Mouse (Mus musculus) heart, embryonic 14.5 days (tissue): ENCODE results near the gene Mettl6. TPM values are rescaled to one million over a fixed set of nuclear protein-coding genes. Genes with fewer than 3 reads are reported as not detected.

Experiments
- ATAC-seq: fragments of 200-750 bp; cut with Nextera tagmentation; 2 replicates; pipeline ENCODE4 v1.8.0; 2017; ENCODE audit warnings: low read depth, moderate TSS enrichment; ENCODE audit not compliant: insufficient number of reproducible peaks, insufficient read depth, low FRiP score
- H3K27ac ChIP-seq, 2 experiments: fragments of 200-500 bp in 1 of 2; fragments of 300-500 bp in 1 of 2; sonication (generic) in 1 of 2; replicated peaks in 1 of 2; 2 replicates each; pipeline ENCODE4 v1.5.1; 2012 to 2014; ENCODE audit warnings: low read depth in 2 of 2, low read length in 2 of 2, control low read depth in 1 of 2, mild to moderate bottlenecking in 1 of 2, mixed read lengths in 1 of 2; ENCODE audit not compliant: control insufficient read depth in 1 of 2, insufficient read depth in 1 of 2
- H3K27me3 ChIP-seq: fragments of 300-500 bp; sonication (generic); 2 replicates; pipeline ENCODE4 v1.6.1; 2014; ENCODE audit warnings: mild to moderate bottlenecking, low read length, control low read depth; ENCODE audit not compliant: control insufficient read depth, insufficient read depth
- H3K36me3 ChIP-seq: fragments of 300-500 bp; sonication (generic); 2 replicates; pipeline ENCODE4 v1.6.1; 2014; ENCODE audit warnings: mild to moderate bottlenecking, control low read depth, low read length, mixed read lengths; ENCODE audit not compliant: control insufficient read depth, insufficient read depth
- H3K4me1 ChIP-seq, 2 experiments: fragments of 200-500 bp in 1 of 2; fragments of 300-500 bp in 1 of 2; sonication (generic) in 1 of 2; 2 replicates each; pipeline ENCODE4 v1.6.1; 2012 to 2014; ENCODE audit warnings: low read length in 2 of 2, control low read depth in 1 of 2, mixed read lengths in 1 of 2; ENCODE audit not compliant: control insufficient read depth in 2 of 2, insufficient read depth in 2 of 2
- H3K4me2 ChIP-seq: fragments of 300-500 bp; sonication (generic); 2 replicates; pipeline ENCODE4 v1.6.1; 2014; ENCODE audit warnings: mild to moderate bottlenecking, low read length
- H3K4me3 ChIP-seq, 2 experiments: fragments of 200-500 bp in 1 of 2; fragments of 300-500 bp in 1 of 2; sonication (generic) in 1 of 2; 2 replicates each; pipeline ENCODE4 v1.5.1; 2012 to 2014; ENCODE audit warnings: low read length in 2 of 2, mild to moderate bottlenecking in 2 of 2, control low read depth in 1 of 2, low read depth in 1 of 2, moderate library complexity in 1 of 2; ENCODE audit not compliant: control insufficient read depth in 1 of 2, insufficient read depth in 1 of 2
- H3K9ac ChIP-seq: fragments of 300-500 bp; sonication (generic); 2 replicates; pipeline ENCODE4 v1.6.1; 2014; ENCODE audit warnings: mild to moderate bottlenecking, low read length
- H3K9me3 ChIP-seq: fragments of 300-500 bp; sonication (generic); 2 replicates; pipeline ENCODE4 v1.6.1; 2016; ENCODE audit warnings: low read length, control low read depth; ENCODE audit not compliant: control insufficient read depth
- WGBS: fragments of 180-500 bp; shearing (Covaris S2); extraction: QIAGEN DNeasy Blood & Tissue Kit; methylation state at CpG from one replicate; pipeline ENCODE4 v1.1.7; 2014; 5-methylcytosine and 5-hydroxymethylcytosine counted together
- polyA plus RNA-seq: library from polyadenylated mRNA; unstranded; fragments of >200 nt; fragmentation: Nextera tagmentation; extraction: Ambion mirVana; gene quantifications from 2 replicates; pipeline ENCODE4 v1.2.1, GENCODE M21; 2014

Gene Mettl6
- polyA plus RNA-seq, 1 experiment from 2014 or later, result 40.7 TPM

GRCm38 (mm10) chr14:31432424-31432823 is 62.4 kb downstream of the Mettl6 start:
- H3K27ac ChIP-seq, result peak overlapping the region in 1 of 2 experiments; percentile 20; a peak in 2 of 4 replicates
- no peak overlapping the region for H3K4me3 ChIP-seq
- no peak for ATAC-seq
- H3K9ac ChIP-seq, result peak overlapping the region; percentile 32; the same call in 1 of the 2 replicates
- H3K27me3 ChIP-seq, result no peaks in the 10 kb centered on the region
- H3K9me3 ChIP-seq, result no peaks in the 10 kb centered on the region
- peaks cover 19 to 26% of the 10 kb centered on the region in 2 experiments for H3K4me1 ChIP-seq
- 0 out of 2 replicates have a peak, but pooled peaks cover under 1% of the 10 kb centered on the region for H3K36me3 ChIP-seq
- WGBS, result 30% methylated on average over 4 of the region's 4 CpGs
- H3K4me2 ChIP-seq, result peak overlapping the region; percentile 19; the same call in 1 of the 2 replicates

DNA sequence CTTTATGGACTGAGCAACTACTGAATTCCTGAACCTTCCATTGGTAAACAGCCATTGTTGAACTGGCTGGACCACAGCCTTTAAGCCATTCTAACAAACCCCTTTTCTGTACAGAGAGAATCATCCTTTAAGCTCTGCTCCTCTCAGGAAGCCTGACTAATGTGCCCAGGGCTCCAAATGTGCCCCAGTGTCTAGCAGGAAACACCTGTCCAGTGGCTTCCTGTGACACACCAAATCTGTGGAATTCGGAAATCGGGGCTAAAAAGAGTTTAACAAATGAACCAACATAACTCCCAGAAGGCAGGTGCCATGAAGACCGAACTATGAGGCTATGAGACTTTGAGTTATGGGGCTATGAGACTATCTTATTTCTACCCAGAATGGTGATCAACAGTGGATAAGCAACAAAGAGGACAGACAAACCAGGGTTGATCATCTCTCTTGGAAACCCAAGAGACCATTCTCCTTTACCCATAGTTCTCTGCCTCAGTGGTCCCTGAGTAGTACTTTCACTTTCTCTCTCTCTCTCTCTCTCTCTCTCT is 63.0 kb downstream of the Mettl6 start:
- Histone ChIP-seq H3K9ac (no peak overlapping the region), H3K27me3 (no peaks in the 10 kb centered on the region), H3K36me3 (0 out of 2 replicates have a peak, but pooled peaks cover 3% of the 10 kb centered on the region), H3K4me3 (no peak overlapping the region), H3K4me1 (peaks cover 19 to 31% of the 10 kb centered on the region in 2 experiments), H3K4me2 (peak overlapping the region; percentile 19; the same call in 1 of the 2 replicates), H3K9me3 (no peaks in the 10 kb centered on the region), H3K27ac (peak overlapping the region in 1 of 2 experiments; percentile 48; a peak in 2 of 4 replicates)
- no peak for ATAC-seq
- WGBS, result 80% methylated on average over 3 of the region's 3 CpGs

DNA sequence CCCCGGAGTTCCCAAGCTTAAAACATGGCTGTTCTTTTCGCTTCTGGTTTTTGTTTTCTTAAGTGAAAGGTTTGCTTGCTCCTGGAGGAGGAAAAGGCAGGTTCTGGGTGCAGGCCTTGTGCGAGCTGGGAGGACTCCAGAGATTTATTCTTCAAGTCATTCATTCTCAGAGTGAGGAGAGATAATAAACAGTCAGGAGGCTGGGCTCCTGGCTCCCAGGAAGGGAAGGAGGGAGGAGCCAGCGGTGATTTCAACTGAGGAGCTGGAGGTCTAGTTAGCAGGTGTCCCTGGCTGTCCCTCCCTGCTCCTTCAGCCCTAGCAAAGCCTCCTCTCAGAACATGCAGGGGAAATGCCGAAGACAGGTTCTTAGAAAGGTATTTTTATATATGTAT is 65.8 kb downstream of the Mettl6 start:
- ATAC-seq, result no peak

GRCm38 (mm10) chr14:31428211-31429003 is 66.4 kb downstream of the Mettl6 start:
- Histone ChIP-seq H3K9ac (peak overlapping the region; percentile 32; the same call in 1 of the 2 replicates), H3K4me1 (peaks cover 21 to 35% of the 10 kb centered on the region in 2 experiments), H3K4me3 (peak overlapping the region in 1 of 2 experiments; percentile 2; a peak in 1 of 4 replicates), H3K36me3 (peaks cover 5% of the 10 kb centered on the region; the same call in 1 of the 2 replicates), H3K27ac (peak overlapping the region; percentile 57 to 78), H3K4me2 (peak overlapping the region; percentile 48), H3K27me3 (no peaks in the 10 kb centered on the region), H3K9me3 (0 out of 2 replicates have a peak, but pooled peaks cover 5% of the 10 kb centered on the region)
- 9% methylated on average over 15 of the region's 15 CpGs for WGBS
- peak; percentile 49 for ATAC-seq

More for the DNA sequence above, 65.8 kb downstream of the Mettl6 start:
- Histone ChIP-seq H3K4me3 (peak overlapping the region in 1 of 2 experiments; percentile 2; a peak in 1 of 4 replicates), H3K27me3 (no peaks in the 10 kb centered on the region), H3K36me3 (peaks cover 4% of the 10 kb centered on the region; the same call in 1 of the 2 replicates), H3K27ac (peak overlapping the region; percentile 57 to 78), H3K9ac (peak overlapping the region; percentile 32; the same call in 1 of the 2 replicates), H3K4me1 (peaks cover 18 to 29% of the 10 kb centered on the region in 2 experiments), H3K9me3 (0 out of 2 replicates have a peak, but pooled peaks cover 5% of the 10 kb centered on the region), H3K4me2 (peak overlapping the region; percentile 48)
- WGBS, result 30% methylated on average over 5 of the region's 5 CpGs

Other genes starting within 250 kb of the Mettl6 start
- 9.4 and 9.6 TPM in 2 replicates for gene Phf7, start 243.7 kb downstream of the Mettl6 start, polyA plus RNA-seq
- 47.6 TPM in 2 replicates for gene Bap1, start 243.6 kb downstream of the Mettl6 start, polyA plus RNA-seq
- 0.86 and 0.93 TPM in 2 replicates for gene Dnah1, start 171.1 kb downstream of the Mettl6 start, polyA plus RNA-seq
- 44.9 and 45.9 TPM in 2 replicates for gene Capn7, start 158.4 kb downstream of the Mettl6 start, polyA plus RNA-seq
- 13.0 and 13.5 TPM in 2 replicates for gene Sh3bp5, start 59.0 kb downstream of the Mettl6 start, polyA plus RNA-seq
- 13.1 and 13.2 TPM in 2 replicates for gene Eaf1, start 641 bp downstream of the Mettl6 start, polyA plus RNA-seq
- 8.5 and 8.9 TPM in 2 replicates for gene Colq, start 96.3 kb upstream of the Mettl6 start, polyA plus RNA-seq
- gene Gm49387, start 145.8 kb upstream of the Mettl6 start, polyA plus RNA-seq, result 1.2 and 1.8 TPM in 2 replicates
- gene Btd, start 146.0 kb upstream of the Mettl6 start, polyA plus RNA-seq, result 20.6 and 22.3 TPM in 2 replicates
- gene Hacl1, start 146.2 kb upstream of the Mettl6 start, polyA plus RNA-seq, result 12.1 and 14.3 TPM in 2 replicates